Mouse (Mus musculus) midbrain, embryonic 15.5 days (tissue): ENCODE data around the gene Olfr518. TPM values are rescaled to one million over a fixed set of nuclear protein-coding genes. Genes with fewer than 3 reads are reported as not detected.

Experiments used
- ATAC-seq: fragments of 200-750 bp; cut with Nextera tagmentation; replicated peaks from 2 replicates; pipeline ENCODE4 v1.8.0; 2017; ENCODE audit warnings: moderate TSS enrichment
- H3K27ac ChIP-seq: fragments of 300-500 bp; sonication (generic); 2 replicates; pipeline ENCODE4 v1.5.1; 2015; ENCODE audit warnings: mild to moderate bottlenecking, inconsistent platforms
- H3K27me3 ChIP-seq: fragments of 300-500 bp; sonication (generic); replicated peaks from 2 replicates; pipeline ENCODE4 v1.6.1; 2015; ENCODE audit warnings: inconsistent platforms
- H3K36me3 ChIP-seq: fragments of 300-500 bp; sonication (generic); replicated peaks from 2 replicates; pipeline ENCODE4 v1.6.1; 2015; ENCODE audit warnings: inconsistent platforms
- H3K4me1 ChIP-seq: fragments of 300-500 bp; sonication (generic); 2 replicates; pipeline ENCODE4 v1.6.1; 2015; ENCODE audit warnings: inconsistent platforms
- H3K4me2 ChIP-seq: fragments of 300-500 bp; sonication (generic); 2 replicates; pipeline ENCODE4 v1.6.1; 2015; ENCODE audit warnings: inconsistent platforms, mild to moderate bottlenecking, moderate library complexity
- H3K4me3 ChIP-seq: fragments of 300-500 bp; sonication (generic); 2 replicates; pipeline ENCODE4 v1.5.1; 2015; ENCODE audit warnings: mild to moderate bottlenecking, inconsistent platforms
- H3K9ac ChIP-seq: fragments of 300-500 bp; sonication (generic); 2 replicates; pipeline ENCODE4 v1.6.1; 2015; ENCODE audit warnings: mild to moderate bottlenecking, inconsistent platforms
- H3K9me3 ChIP-seq: fragments of 300-500 bp; sonication (generic); 2 replicates; pipeline ENCODE4 v1.6.1; 2016; ENCODE audit warnings: inconsistent platforms
- WGBS: fragments of 180-500 bp; shearing (Covaris S2); methylation state at CpG from one replicate; pipeline ENCODE4 v1.1.7; 2015; ENCODE audit warnings: mixed read lengths; 5-methylcytosine and 5-hydroxymethylcytosine counted together
- polyA plus RNA-seq: library from polyadenylated mRNA; unstranded; fragments of >200 nt; fragmentation: Nextera tagmentation; extraction: Ambion mirVana; gene quantifications from 2 replicates; pipeline ENCODE4 v1.2.1, GENCODE M21; 2015

The Olfr518 gene
- polyA plus RNA-seq: not detected in 2 replicates

DNA sequence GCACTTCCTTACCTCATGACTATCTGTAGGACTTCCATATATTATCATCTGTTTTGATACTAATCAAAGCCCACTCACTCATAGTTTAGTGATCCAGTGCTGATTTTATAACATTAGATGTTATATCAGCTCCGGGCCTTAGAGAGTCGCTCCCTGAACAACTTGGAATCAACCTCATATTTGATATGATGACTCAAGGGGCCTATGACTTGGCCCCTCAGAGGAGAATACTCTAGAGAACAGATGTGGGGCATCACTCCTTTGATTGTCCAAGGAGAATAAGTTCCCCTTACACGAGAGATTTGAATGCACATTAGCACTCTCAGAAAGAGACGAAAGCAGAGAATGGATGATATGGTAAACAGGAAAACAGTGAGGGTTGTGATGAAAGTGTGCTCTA is at the start of gene Olfr518:
Gene Olfr518 (minus strand): TSS at position 101 of the 400 bp plus-strand sequence.
- Histone ChIP-seq H3K27me3 (no peaks in the 10 kb centered on the region), H3K27ac (no peak within 1 kb of the TSS), H3K4me3 (no peak within 1 kb of the TSS), H3K9me3 (no peaks in the 10 kb centered on the region), H3K9ac (no peak within 1 kb of the TSS), H3K36me3 (no peaks in the 10 kb centered on the region), H3K4me1 (no peaks in the 10 kb centered on the region), H3K4me2 (no peak within 1 kb of the TSS)
- no peak for ATAC-seq
- 79% methylated on average over 4 of the region's 4 CpGs for WGBS

DNA sequence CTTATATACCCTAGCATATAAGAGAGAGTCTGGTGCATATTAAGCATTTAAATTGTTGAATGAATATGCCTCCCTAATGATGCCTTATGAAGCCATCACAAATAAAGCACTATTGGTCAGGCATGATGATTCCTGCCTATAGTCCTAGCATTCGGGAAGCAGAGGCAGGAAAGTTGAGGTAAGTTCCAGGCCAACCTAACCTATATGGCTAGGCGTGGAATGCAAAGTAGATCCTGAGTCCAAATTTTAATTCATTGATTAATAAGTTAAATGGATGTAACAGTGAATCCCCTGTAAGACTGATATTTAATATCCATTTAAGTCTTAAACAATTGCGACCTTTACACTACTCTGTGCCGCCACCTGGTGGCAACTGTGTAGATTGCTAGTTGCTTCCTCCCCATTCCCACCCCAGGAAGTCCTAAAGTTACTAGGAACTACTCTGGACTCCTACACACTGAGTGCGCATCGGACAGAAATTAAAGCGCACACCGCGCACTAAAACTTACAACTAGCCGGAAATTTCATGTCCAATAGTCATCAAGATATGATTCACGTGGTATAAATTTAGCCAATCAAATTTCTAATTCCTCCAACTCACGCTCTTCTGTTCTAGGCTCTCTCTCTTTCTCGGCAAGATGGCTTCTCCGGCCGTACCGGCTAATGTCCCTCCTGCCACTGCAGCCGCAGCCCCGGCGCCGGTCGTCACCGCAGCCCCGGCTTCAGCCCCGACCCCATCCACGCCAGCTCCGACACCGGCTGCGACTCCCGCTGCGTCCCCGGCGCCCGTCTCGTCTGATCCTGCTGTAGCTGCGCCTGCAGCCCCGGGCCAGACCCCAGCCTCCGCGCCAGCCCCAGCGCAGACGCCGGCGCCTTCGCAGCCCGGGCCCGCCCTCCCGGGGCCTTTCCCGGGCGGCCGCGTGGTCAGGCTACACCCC is 49.3 kb upstream of the Olfr518 start, which contains the start of gene Eif3f:
Gene Eif3f (plus strand): TSS at position 624 of the 938 bp plus-strand sequence.
- peak; percentile 97 for ATAC-seq
- Histone ChIP-seq H3K4me2 (peak within 1 kb of the TSS; percentile 69), H3K4me3 (peak within 1 kb of the TSS; percentile 67), H3K27ac (peak within 1 kb of the TSS; percentile 89), H3K9ac (peak within 1 kb of the TSS; percentile 87), H3K36me3 (peaks cover 15% of the 10 kb centered on the region), H3K9me3 (no peaks in the 10 kb centered on the region), H3K27me3 (no peaks in the 10 kb centered on the region), H3K4me1 (peaks cover 20% of the 10 kb centered on the region)
- WGBS: 2% methylated on average over 50 of the region's 50 CpGs

DNA sequence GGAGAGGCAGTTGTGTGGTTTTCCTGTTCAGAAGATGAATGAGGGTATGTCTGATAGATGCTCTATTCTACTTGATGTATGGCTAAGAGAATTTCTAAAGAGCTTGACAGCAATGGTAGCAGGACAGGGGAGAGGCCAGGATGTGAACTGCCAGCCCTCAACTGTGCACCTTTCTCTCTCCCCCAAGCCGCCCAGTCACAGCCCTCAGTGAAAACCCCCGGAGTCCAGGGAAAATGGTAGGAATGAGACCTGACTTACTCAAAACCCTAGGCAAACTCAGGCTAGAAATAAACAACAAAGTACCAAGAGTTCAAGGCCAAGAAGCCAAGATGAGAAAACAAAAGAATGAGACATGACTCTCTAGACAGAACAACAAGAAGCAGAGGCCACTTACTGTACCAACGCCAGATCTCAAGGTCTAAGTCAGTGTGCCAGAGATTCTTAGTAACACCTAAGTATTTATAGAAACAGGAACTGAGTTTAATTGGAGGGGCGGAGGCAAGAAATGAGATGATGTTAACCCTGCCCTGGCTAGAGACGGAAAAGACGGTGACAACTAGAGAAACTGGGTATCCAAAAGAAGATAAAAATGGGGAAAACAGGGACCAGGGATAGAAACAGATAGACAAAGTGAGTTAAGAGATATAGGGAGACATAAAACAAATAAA is 45.1 kb upstream of the Olfr518 start, which contains the start of gene Nlrp10:
Gene Nlrp10 (minus strand): TSS at position 453 of the 668 bp plus-strand sequence.
- H3K4me2 ChIP-seq: no peak within 1 kb of the TSS
- ATAC-seq: no peak
- peaks cover under 1% of the 10 kb centered on the region for H3K4me1 ChIP-seq
- H3K36me3 ChIP-seq: no peaks in the 10 kb centered on the region
- no peak within 1 kb of the TSS for H3K9ac ChIP-seq
- no peaks in the 10 kb centered on the region for H3K27me3 ChIP-seq
- WGBS: 80% methylated on average over 6 of the region's 6 CpGs
- H3K27ac ChIP-seq: no peak within 1 kb of the TSS
- H3K9me3 ChIP-seq: no peaks in the 10 kb centered on the region
- no peak within 1 kb of the TSS for H3K4me3 ChIP-seq

DNA sequence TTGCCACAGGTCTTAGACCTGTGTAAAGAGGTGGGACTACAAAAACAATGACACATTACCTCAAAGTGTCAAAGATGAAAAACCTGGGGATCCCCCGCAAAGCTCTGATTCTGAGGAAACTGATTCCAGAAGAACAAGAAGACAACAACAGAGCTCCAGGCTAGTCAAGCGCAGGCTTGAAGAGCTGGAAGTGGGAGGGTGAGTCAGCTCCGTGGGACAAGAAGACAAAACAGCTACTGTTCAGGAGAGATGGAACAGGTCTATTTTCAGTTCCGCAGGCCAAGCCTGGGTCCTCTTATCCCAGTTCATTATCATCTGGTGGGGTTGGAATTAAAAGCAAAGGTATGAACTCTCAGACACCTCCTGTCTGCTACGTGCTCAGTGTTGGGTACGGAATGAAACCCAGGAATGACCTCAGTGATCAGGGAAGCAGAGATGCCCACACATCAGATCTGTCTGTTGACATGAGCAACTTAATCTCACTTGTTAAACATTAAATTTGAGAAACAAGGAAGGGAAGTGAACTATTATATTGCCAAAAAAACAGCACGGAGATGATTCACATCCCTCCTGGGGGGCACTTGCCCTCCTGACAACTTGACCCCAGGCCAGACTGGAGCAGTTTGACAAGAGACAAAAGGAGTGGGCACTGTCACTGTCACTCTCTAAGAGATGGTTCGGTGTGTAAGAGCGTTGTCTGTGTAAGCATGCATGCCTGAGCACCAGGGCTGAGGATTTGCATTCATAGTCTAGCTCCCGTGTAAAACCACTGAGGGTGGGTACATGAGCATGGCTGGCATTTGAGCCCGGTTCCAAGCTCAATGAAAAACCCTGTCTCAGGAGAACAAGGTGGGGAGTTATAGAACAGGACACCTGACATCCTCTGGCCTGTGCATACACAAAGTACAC is 43.7 kb upstream of the Olfr518 start:
- Histone ChIP-seq H3K36me3 (no peaks in the 10 kb centered on the region), H3K9me3 (no peaks in the 10 kb centered on the region), H3K4me2 (no peak overlapping the region), H3K4me1 (no peaks in the 10 kb centered on the region), H3K27me3 (no peaks in the 10 kb centered on the region), H3K4me3 (no peak overlapping the region), H3K9ac (no peak overlapping the region), H3K27ac (no peak overlapping the region)
- no peak for ATAC-seq
- 78% methylated on average over 11 of the region's 11 CpGs for WGBS

DNA sequence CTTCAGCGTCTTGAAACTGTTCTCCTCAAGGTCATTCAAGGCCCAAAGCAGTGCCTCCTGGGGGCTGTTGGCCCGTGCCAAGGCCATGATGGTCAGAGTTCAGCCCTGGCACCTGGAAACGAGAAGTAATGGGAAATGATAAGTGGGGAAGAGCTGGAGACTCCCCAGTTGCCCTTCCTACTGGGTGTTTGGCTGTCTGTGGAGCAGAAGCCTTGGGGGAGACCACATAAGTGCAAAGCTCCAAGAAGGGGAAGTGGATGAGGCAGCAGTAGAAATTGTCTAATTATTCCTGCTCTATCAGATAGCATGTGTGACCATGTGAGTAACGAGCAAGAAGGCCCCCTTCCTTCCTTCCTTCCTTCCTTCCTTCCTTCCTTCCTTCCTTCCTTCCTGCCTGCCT is 42.2 kb upstream of the Olfr518 start:
- H3K4me1 ChIP-seq: no peaks in the 10 kb centered on the region
- WGBS: 76% methylated on average over 4 of the region's 4 CpGs
- H3K36me3 ChIP-seq: no peaks in the 10 kb centered on the region
- no peak overlapping the region for H3K4me2 ChIP-seq
- H3K9ac ChIP-seq: no peak overlapping the region
- no peak overlapping the region for H3K27ac ChIP-seq
- ATAC-seq: no peak
- H3K4me3 ChIP-seq: no peak overlapping the region
- no peaks in the 10 kb centered on the region for H3K27me3 ChIP-seq
- no peaks in the 10 kb centered on the region for H3K9me3 ChIP-seq

DNA sequence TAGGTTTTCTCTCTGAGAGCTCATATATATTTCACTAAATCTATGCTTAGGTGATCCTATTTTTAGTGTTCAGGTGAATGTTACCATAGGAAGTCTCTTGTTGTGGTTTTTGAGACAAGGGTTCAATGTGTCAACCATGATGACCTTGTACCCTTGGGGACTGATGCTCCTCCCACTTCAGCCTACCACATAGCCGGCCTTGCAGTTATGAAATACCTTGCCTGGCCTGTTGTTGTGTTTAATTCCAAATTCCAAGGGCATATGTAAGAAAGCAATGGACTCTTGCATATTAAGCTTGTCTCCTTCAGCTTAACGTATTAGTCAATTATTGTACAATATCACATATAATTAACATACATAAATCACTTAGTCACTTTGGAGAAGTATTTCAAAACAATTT is 19.2 kb upstream of the Olfr518 start:
- H3K27me3 ChIP-seq: no peaks in the 10 kb centered on the region
- no peak overlapping the region for H3K27ac ChIP-seq
- WGBS: 85% methylated on average over 2 of the region's 2 CpGs
- no peaks in the 10 kb centered on the region for H3K9me3 ChIP-seq
- no peak overlapping the region for H3K9ac ChIP-seq
- no peak overlapping the region for H3K4me2 ChIP-seq
- H3K4me1 ChIP-seq: no peaks in the 10 kb centered on the region
- H3K4me3 ChIP-seq: no peak overlapping the region
- H3K36me3 ChIP-seq: no peaks in the 10 kb centered on the region
- no peak for ATAC-seq

DNA sequence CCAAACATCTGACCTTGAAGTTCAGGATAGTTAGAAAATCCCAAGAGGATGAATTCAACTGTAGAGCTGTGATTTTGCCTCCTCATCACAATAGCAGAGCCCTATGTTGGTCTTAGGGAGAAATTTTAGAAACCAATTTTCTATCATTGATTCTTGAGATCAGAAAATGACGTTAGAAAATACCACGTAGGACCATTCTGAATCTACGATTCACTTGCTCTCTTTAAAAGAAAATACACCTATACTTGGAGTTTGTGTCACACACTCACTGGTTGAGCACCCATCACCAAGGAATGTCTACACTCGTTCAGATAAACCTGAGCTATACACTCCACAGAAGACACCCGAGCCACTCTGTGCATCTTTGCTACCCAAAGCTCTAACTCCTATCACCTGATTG is 9.5 kb upstream of the Olfr518 start, which contains the start of gene Olfr519:
Gene Olfr519 (minus strand): TSS at position 101 of the 400 bp plus-strand sequence.
- no peaks in the 10 kb centered on the region for H3K9me3 ChIP-seq
- WGBS: 89% methylated on average over 5 of the region's 5 CpGs
- no peak within 1 kb of the TSS for H3K27ac ChIP-seq
- no peak within 1 kb of the TSS for H3K4me2 ChIP-seq
- H3K4me3 ChIP-seq: no peak within 1 kb of the TSS
- ATAC-seq: no peak
- H3K27me3 ChIP-seq: no peaks in the 10 kb centered on the region
- no peaks in the 10 kb centered on the region for H3K36me3 ChIP-seq
- H3K4me1 ChIP-seq: no peaks in the 10 kb centered on the region
- no peak within 1 kb of the TSS for H3K9ac ChIP-seq

DNA sequence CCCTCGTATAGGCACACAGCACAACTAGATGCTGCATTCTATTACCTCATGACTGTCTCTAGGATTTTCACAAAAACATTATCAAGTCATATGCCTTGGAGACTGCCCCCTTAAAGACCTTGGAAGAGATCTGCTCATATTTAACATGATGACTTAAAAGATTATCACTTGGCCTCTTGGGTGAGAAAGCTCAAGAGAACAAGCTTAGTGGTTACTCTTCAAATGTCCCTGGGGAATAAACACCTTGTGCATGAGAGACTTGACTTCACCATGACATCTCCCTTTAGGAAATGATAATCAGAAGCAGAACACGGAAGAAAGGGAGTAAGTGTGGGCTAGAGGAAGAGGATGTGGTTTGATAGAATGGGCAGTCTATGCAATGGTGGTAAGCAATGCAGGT is 12.5 kb downstream of the Olfr518 start, which contains the start of gene Olfr517:
Gene Olfr517 (minus strand): TSS at position 101 of the 400 bp plus-strand sequence.
- 64% methylated on average over 2 of the region's 2 CpGs for WGBS
- Histone ChIP-seq H3K9ac (no peak within 1 kb of the TSS), H3K9me3 (no peaks in the 10 kb centered on the region), H3K27ac (no peak within 1 kb of the TSS), H3K4me2 (no peak within 1 kb of the TSS), H3K4me1 (no peaks in the 10 kb centered on the region), H3K36me3 (no peaks in the 10 kb centered on the region), H3K4me3 (no peak within 1 kb of the TSS), H3K27me3 (no peaks in the 10 kb centered on the region)
- no peak for ATAC-seq

DNA sequence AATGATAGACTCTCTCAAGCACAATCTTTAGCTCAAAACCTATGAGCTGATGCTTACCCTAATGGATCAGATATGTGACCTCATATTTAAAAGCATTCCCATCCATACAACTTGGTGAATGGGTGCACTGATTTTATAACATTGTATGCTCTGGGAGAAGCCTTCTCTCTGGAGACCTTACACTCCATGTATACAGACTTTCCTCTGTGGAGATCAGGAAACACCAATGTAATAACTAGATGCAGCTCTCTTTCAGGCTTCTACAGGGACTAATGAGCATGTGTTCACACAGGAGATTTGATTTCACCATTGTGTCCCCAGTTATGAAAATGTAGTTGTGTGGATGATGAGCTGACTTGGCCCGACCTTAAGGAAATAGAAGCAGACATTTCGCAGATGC is 34.4 kb downstream of the Olfr518 start, which contains the start of gene Olfr516:
Gene Olfr516 (minus strand): TSS at position 101 of the 400 bp plus-strand sequence.
- H3K4me1 ChIP-seq: no peaks in the 10 kb centered on the region
- H3K27ac ChIP-seq: no peak within 1 kb of the TSS
- no peak within 1 kb of the TSS for H3K4me3 ChIP-seq
- H3K4me2 ChIP-seq: no peak within 1 kb of the TSS
- no peaks in the 10 kb centered on the region for H3K27me3 ChIP-seq
- no peak for ATAC-seq
- H3K9ac ChIP-seq: no peak within 1 kb of the TSS
- H3K9me3 ChIP-seq: no peaks in the 10 kb centered on the region
- H3K36me3 ChIP-seq: no peaks in the 10 kb centered on the region
- 94% methylated on average over 2 of the region's 2 CpGs for WGBS
